Mouse (Mus musculus): ENCODE data around the gene Sgo2b. TPM values are rescaled to one million over a fixed set of nuclear protein-coding genes. Genes with fewer than 3 reads are reported as not detected.

Sgo2b gene
- not detected in 2 replicates for polyA plus RNA-seq (2012; rRNA removed; ENCODE audit: low replicate concordance)

DNA sequence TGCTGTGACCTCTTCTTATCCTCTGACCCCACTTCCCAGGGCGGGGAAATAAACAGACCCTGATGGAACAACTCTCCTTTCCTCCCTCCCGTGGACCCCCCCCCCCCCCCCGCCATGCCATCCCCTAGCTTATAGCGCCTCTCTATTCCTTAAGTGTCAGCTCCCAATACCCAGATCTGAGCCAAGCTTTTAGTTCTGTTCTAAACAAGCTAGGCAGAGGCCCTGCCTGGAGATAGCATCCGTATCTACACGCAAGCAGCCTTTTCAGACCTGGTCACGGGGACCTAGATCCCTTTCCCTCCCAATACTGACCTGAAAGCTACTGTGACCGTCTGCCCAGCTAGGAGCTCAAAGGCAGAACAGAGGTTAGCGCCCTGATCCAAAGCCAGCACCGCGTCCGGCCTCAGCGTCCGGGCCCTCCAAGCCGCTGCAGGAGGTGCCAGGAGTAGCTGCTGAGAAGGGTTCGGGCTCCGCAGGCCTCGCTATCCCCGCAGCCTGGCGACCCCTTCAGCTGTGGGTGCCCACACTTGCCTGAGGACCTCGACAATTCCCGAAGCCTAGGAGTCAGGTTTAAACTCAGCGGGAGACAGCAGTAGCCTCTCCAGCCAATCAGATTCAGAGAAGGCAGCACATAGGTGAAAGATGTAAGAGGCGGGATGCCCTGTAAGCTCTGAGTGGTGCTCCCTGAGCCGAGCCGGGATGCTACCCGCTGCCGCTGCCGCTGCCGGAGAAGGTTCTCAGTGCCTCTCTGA, at the start of gene Sgo2b:
TSS of gene Sgo2b (minus strand) at position 623 of the 752 bp plus-strand sequence.

